Mouse (Mus musculus): ENCODE data around the gene Clnk.

- TF ChIP-seq CTCF (IDR thresholded peaks at IDR 0.05; ENCODE audit: low read depth, low read length) (no peak), GATA1 (IDR thresholded peaks at IDR 0.05; ENCODE audit: borderline replicate concordance, low read length) (no peak), POLR2AphosphoS5 (IDR thresholded peaks at IDR 0.05; ENCODE audit: insufficient replicate concordance, low read depth, low read length) (no peak)
Measured at GRCm38 (mm10) chr5:38904528-38905044, 28.0 kb upstream of the Clnk start.

Measured in G1E (cell line).